Mouse (Mus musculus) embryonic fibroblast, embryonic 13.5 days (primary cell): Measurements from ENCODE around the gene Dennd6b.

Source experiments
- CTCF ChIP-seq: IDR thresholded peaks from 2 replicates; pipeline ENCODE4 v1.5.1; 2011; ENCODE audit warnings: mild to moderate bottlenecking, control low read depth, low read length, moderate library complexity, borderline replicate concordance; ENCODE audit not compliant: insufficient read depth
- POLR2A ChIP-seq: IDR thresholded peaks from 2 replicates; pipeline ENCODE4 v1.6.1; 2011; ENCODE audit warnings: low read depth, mild to moderate bottlenecking, control low read depth, low read length, moderate library complexity

DNA sequence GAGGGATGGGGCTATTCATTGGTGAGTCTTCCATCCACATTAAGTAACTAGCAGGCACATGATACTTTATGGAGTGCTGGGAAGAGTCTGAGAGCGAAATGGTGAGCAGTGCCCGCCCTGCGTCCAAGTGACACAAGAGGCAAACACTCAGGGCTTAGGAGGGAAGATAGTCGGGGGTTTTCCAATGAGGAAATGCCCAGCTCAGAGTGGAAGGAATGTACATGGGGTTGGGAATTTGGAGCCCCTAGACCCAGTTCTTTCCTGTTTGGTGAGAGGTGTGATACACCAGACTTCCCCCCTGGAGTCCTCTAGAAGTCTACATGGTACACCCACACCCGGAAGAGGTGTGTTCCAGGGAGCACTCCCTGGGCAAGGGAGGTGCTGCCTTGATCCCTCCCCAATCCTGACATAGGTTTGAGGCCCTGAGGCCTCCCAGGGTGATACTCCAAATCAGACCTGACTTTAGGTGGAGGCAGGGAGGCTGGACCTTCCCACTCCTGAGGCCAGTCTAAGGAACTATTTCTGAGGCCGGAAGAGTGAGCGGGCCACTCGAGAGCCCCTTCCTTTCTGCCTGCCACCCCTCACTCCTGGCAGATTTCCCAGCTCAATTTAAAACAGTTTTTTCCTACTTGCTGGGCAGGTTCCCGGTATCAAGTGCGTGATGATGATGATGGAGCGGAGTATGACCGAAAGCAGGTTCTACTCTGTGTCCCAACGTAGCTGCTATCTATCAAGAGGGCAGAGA, 20.7 kb downstream of the Dennd6b start:
- TF ChIP-seq POLR2A (no peak), CTCF (no peak)
